Mouse (Mus musculus) limb, embryonic 10.5 days (tissue): ENCODE data around the gene Lsp1. TPM values are rescaled to one million over a fixed set of nuclear protein-coding genes. Genes with fewer than 3 reads are reported as not detected.

Source experiments
- DNase-seq: peaks from one replicate; pipeline ENCODE4 v3.0.0-alpha.2; 2017; ENCODE audit warnings: low spot score
- H3K27ac ChIP-seq: fragments of 300-500 bp; sonication (generic); 2 replicates; pipeline ENCODE4 v1.5.1; 2016; ENCODE audit warnings: mild to moderate bottlenecking
- H3K27me3 ChIP-seq: fragments of 300-500 bp; sonication (generic); 2 replicates; pipeline ENCODE4 v1.6.1; 2016; ENCODE audit warnings: low read depth, mild to moderate bottlenecking; ENCODE audit not compliant: poor library complexity, severe bottlenecking
- H3K36me3 ChIP-seq: fragments of 300-500 bp; sonication (generic); 2 replicates; pipeline ENCODE4 v1.6.1; 2016; ENCODE audit warnings: mild to moderate bottlenecking, moderate library complexity
- H3K4me1 ChIP-seq: fragments of 300-500 bp; sonication (generic); 2 replicates; pipeline ENCODE4 v1.6.1; 2016
- H3K4me3 ChIP-seq: fragments of 300-500 bp; sonication (generic); 2 replicates; pipeline ENCODE4 v1.5.1; 2016; ENCODE audit warnings: mild to moderate bottlenecking, moderate library complexity
- H3K9me3 ChIP-seq: fragments of 300-500 bp; sonication (generic); replicated peaks from 2 replicates; pipeline ENCODE4 v1.6.1; 2016; ENCODE audit warnings: mild to moderate bottlenecking
- WGBS: fragments of 180-500 bp; shearing (Covaris S2); methylation state at CpG from one replicate; pipeline ENCODE4 v1.1.7; 2016; 5-methylcytosine and 5-hydroxymethylcytosine counted together
- polyA plus RNA-seq: library from polyadenylated mRNA; unstranded; fragments of >200 nt; fragmentation: Nextera tagmentation; extraction: Ambion mirVana; gene quantifications from 2 replicates; pipeline ENCODE4 v1.2.1, GENCODE M21; 2016

Lsp1 gene
- polyA plus RNA-seq, 1 experiment from 2014 or later: 28.7 TPM

DNA sequence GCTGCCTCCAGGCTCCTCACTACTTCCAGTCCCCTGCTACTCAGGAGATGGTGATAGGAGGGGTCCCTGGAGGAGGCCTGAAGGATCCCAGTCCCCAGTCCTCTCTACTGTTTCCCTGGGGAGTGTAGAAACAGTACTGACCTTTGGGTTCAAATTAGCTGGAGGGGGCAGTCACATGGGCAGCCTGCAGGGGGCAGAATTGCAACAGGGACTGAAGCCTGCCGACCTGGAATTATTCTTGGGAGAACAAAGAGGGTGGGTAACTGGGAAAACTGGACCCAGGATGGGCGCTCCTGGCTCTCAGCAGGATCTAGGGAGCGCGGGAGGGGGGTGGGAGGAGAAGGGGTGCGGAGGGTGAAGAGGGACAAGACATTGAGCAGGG is 20.6 kb downstream of the Lsp1 start:
- WGBS: 8% methylated on average over 5 of the region's 5 CpGs
- no peaks in the 10 kb centered on the region for H3K9me3 ChIP-seq
- H3K36me3 ChIP-seq: peaks cover 8% of the 10 kb centered on the region
- DNase-seq: peak; percentile 87
- H3K27me3 ChIP-seq: no peaks in the 10 kb centered on the region
- peaks cover 79% of the 10 kb centered on the region for H3K4me1 ChIP-seq
- H3K27ac ChIP-seq: peak overlapping the region; percentile 97
- peak overlapping the region; percentile 44 for H3K4me3 ChIP-seq

DNA sequence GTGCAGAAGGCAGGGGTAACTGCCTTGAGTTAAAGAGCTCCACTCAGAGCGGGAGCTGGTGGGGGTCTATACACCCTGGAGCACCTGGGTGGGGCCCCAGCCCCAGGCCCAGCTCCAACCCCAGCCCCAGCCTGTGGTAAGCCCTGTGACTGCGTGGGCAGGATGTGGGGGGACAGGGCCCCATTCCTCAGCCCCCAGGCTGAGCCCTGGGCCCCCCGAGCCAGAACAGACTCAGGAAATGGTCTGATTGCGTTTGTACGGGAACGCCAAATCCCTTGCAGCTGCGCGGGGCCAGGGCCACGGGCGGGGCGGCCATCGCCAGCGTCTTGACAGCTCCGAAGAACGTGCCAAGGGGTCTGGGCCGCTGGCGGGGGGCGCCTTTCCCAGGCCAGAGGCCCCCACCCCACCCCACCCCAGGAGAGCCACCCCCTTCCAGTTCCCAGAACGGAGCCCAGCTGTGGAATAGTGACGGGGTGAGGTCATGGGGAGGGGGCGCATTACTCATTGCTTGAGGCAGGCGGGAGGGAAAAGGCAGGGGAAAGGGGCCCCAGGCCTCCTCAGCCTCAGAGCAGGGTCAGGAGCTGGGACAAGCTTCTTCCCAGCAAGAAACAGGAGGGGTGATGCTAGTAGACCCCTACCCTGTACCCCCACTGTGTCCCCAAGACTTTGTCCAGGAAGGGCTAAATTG is 21.1 kb downstream of the Lsp1 start:
- no peaks in the 10 kb centered on the region for H3K27me3 ChIP-seq
- H3K9me3 ChIP-seq: no peaks in the 10 kb centered on the region
- H3K4me1 ChIP-seq: peaks cover 79% of the 10 kb centered on the region
- 1% methylated on average over 22 of the region's 22 CpGs for WGBS
- H3K27ac ChIP-seq: peak overlapping the region; percentile 97
- H3K4me3 ChIP-seq: peak overlapping the region; percentile 44
- DNase-seq: peak; percentile 85
- H3K36me3 ChIP-seq: peaks cover 8% of the 10 kb centered on the region

DNA sequence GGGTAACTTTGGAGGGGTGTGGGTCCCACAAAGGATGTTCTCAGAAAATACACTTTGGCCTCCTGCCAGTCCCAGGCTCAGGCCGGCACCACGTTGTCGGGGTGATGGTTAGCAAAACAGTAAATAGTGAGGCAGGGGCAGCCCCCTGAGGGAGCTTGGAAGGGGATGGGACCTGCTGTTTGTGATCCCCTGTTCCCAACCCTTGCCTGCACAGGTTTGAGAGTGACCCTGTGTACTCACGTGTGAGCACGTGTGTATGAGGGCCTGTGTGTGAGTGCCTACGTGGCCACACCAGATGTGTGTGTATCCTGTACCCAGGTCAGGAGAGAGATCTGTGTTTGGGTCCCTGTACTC is 21.6 kb downstream of the Lsp1 start:
- peak overlapping the region; percentile 97 for H3K27ac ChIP-seq
- peak; percentile 70 for DNase-seq
- H3K27me3 ChIP-seq: no peaks in the 10 kb centered on the region
- no peaks in the 10 kb centered on the region for H3K9me3 ChIP-seq
- peaks cover 8% of the 10 kb centered on the region for H3K36me3 ChIP-seq
- WGBS: 18% methylated on average over 6 of the region's 6 CpGs
- H3K4me1 ChIP-seq: peaks cover 79% of the 10 kb centered on the region
- H3K4me3 ChIP-seq: peak overlapping the region; percentile 44

DNA sequence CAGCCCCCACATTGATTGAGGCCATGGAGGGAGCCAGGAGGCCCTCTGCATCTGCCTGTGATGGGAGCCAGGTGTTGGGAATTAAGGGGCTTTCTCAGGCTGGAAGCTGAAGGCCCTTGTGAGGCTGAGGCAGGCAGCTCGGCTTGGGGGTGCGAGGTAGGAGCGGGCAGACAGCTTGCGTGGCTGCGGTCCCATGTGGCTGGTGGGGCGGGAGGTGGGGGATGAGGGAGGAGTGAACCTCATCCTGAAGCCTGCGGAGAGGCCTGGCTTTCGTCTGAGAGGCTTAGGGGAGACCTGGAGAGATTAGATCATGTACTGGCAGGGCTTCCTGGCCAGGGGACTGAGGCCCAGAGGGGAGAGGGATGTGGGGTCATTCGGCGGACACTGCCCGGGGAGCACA is 22.5 kb downstream of the Lsp1 start:
- Histone ChIP-seq H3K4me1 (peaks cover 85% of the 10 kb centered on the region), H3K27ac (peak overlapping the region; percentile 97), H3K9me3 (no peaks in the 10 kb centered on the region), H3K4me3 (peak overlapping the region; percentile 4; the same call in 1 of the 2 replicates), H3K27me3 (no peaks in the 10 kb centered on the region), H3K36me3 (peaks cover 8% of the 10 kb centered on the region)
- DNase-seq: peak; percentile 68
- 23% methylated on average over 11 of the region's 11 CpGs for WGBS

DNA sequence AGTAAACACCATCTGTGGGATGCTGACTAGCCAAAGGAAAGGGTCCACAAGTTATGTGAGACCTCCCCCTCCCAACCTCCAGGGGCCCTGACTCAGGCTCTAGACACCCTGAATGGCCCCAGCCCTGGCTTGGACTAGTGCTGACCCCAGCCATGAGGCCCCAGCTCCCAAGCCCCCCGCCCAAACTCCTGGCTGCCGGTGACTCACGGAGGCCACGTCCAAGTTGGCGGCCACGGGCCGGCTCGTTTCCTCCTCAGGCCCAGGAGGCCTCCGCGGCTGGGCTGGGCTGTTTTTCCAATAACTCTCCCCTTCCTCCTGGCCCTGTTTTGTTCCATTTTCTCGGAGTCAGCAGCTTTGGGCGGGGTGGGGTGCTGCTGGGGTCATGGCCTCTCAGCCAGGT is 24.2 kb downstream of the Lsp1 start:
- no peak for DNase-seq
- Histone ChIP-seq H3K27me3 (no peaks in the 10 kb centered on the region), H3K36me3 (peaks cover 24% of the 10 kb centered on the region), H3K4me3 (no peak overlapping the region), H3K4me1 (peaks cover 80% of the 10 kb centered on the region), H3K27ac (peak overlapping the region; percentile 97), H3K9me3 (no peaks in the 10 kb centered on the region)
- 82% methylated on average over 12 of the region's 12 CpGs for WGBS

DNA sequence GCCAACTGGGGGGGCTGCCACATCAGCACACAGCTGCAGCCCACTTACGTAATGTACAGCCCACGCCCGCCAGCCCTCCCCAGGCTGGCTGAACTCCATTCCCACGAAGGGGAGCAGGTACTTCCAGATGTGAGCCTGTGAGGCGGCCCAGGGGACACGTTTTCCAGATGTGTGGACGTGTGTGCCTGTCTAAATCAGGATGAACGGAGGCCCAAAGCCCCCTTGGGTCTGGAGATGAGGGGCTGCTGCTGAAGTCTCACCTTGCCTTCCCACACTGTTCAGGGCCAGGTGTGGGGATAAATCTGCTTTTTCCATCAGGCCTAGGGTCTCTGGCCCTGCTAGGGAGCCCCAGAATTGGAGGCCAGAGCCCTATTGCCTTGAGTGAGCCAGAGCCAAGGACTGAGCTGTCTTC is 26.1 kb downstream of the Lsp1 start:
- peaks cover 38% of the 10 kb centered on the region for H3K36me3 ChIP-seq
- 56% methylated on average over 8 of the region's 8 CpGs for WGBS
- H3K4me1 ChIP-seq: peaks cover 66% of the 10 kb centered on the region
- peak overlapping the region; percentile 97 for H3K27ac ChIP-seq
- no peaks in the 10 kb centered on the region for H3K27me3 ChIP-seq
- peak; percentile 54 for DNase-seq
- no peak overlapping the region for H3K4me3 ChIP-seq
- no peaks in the 10 kb centered on the region for H3K9me3 ChIP-seq

DNA sequence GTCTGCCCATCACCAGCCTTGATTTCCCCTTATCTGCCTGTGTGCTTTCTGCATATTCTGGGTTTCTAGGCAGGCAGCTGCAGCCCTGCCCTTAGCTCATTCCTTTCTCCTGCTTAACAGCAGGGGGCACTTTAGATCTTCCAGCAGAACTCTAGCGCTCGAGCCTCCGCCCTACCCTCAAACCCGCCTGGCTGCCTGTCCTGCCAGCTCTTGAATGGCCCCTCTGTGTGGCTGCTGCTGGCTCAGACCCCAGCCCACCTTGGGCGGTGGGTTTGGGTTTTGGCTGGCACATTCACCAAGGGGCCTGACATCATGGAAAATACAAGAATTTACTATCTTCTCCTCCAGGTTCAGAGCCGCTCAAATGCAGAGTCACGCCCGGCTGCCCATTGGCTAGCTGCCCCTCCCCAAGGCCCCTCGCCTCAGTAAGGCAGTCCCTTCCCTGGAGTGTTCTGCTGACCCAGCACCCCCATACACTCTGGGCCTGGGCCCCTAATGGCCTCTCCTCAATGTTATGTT is 26.8 kb downstream of the Lsp1 start:
- peak overlapping the region; percentile 5; the same call in 1 of the 2 replicates for H3K4me3 ChIP-seq
- DNase-seq: peak; percentile 75
- H3K27me3 ChIP-seq: no peaks in the 10 kb centered on the region
- H3K27ac ChIP-seq: peak overlapping the region; percentile 97
- H3K36me3 ChIP-seq: peaks cover 38% of the 10 kb centered on the region
- 30% methylated on average over 9 of the region's 9 CpGs for WGBS
- H3K9me3 ChIP-seq: no peaks in the 10 kb centered on the region
- H3K4me1 ChIP-seq: peaks cover 66% of the 10 kb centered on the region

DNA sequence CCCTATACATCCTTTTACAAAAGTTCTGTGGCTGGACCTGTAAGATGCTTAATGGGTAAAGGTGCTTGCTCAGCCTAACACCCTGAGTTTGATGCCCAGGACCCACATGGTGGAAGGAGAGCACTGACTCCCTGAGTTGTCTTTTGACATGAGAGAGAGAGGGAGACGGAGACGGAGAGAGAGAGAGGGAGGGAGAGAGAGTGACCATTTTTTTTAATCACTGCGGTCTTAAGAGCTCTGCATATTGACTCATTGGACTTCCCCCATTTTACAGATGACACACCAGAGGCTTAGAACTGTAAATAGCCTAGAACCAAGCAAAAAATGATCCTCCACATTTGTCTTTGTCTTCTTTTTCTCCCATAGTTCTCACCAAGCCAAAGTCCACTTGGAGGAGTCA is 27.4 kb downstream of the Lsp1 start:
- Histone ChIP-seq H3K4me3 (no peak overlapping the region), H3K4me1 (peaks cover 66% of the 10 kb centered on the region), H3K36me3 (peaks cover 38% of the 10 kb centered on the region), H3K9me3 (no peaks in the 10 kb centered on the region), H3K27me3 (no peaks in the 10 kb centered on the region), H3K27ac (peak overlapping the region; percentile 97)
- DNase-seq: no peak
- 79% methylated on average over 3 of the region's 3 CpGs for WGBS

DNA sequence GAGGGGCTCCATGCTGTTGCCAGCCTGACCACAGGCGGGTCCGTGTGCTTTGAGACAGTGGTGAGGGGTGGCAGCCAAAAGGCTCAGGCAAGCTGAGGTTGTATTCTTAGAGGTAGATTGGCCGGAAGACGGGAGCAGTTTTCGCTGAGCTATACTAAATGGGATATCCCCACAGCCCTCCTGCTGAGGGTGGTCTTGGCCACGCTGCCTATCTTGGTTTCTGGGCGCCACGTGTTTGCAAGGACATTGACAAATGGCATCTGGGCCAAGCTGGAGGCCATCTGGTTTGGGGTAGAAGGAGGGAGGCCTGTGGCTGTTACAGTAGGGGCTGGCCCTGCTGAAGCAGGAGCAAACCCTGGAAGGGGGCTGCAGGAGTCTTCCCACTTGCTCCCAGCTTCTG is 32.9 kb downstream of the Lsp1 start:
- 33% methylated on average over 8 of the region's 8 CpGs for WGBS
- Histone ChIP-seq H3K4me3 (no peak overlapping the region), H3K9me3 (no peaks in the 10 kb centered on the region), H3K36me3 (peaks cover 26% of the 10 kb centered on the region), H3K4me1 (peaks cover 32% of the 10 kb centered on the region), H3K27me3 (no peaks in the 10 kb centered on the region), H3K27ac (peak overlapping the region; percentile 77)
- DNase-seq: peak; percentile 71

DNA sequence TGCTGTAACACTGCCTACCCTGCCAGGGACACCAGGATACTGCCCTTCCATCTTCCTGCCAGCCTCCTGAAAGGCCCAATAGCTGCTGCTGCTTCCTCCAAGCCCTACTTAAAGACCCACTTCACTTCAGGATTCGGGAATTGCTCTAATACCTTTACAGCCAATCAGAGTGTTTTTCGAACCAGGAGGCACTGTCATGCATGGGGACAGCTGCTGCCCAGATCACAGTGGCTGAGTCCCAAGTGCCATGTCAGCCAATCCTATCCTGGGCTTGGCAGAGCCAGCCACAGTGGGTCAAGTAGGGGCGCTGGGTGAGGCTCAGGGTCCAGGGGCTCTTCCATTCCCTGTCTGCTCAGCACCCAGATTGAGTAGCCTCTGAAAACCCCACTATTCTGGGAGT is 35.5 kb downstream of the Lsp1 start:
- Histone ChIP-seq H3K9me3 (no peaks in the 10 kb centered on the region), H3K36me3 (no peaks in the 10 kb centered on the region), H3K4me3 (no peak overlapping the region), H3K27me3 (no peaks in the 10 kb centered on the region), H3K4me1 (peaks cover 38% of the 10 kb centered on the region), H3K27ac (peak overlapping the region; percentile 10; the same call in 1 of the 2 replicates)
- 80% methylated on average over 3 of the region's 3 CpGs for WGBS
- no peak for DNase-seq

DNA sequence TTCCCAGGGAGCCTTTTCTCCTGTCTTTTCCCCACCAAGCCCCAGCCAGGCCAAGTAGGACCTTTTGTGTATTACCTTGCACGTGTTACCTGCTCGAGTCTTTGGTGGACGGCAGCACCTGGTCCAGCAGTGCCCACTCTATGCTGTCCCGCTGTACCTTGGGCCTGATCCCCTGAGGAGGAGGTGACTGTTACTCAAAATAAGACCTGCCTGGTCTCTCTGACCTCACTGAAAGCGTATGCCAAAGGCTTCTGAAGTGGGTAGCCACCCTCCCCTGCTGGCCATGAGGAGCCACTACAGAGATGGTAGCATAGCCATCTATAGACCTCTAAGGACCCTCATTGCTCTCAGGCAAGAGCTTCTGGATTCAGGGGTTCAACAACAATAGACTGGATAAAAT is 36.2 kb downstream of the Lsp1 start:
- Histone ChIP-seq H3K27me3 (no peaks in the 10 kb centered on the region), H3K36me3 (no peaks in the 10 kb centered on the region), H3K4me1 (peaks cover 38% of the 10 kb centered on the region), H3K27ac (peak overlapping the region; percentile 10; the same call in 1 of the 2 replicates), H3K9me3 (no peaks in the 10 kb centered on the region), H3K4me3 (no peak overlapping the region)
- WGBS: 86% methylated on average over 5 of the region's 5 CpGs
- no peak for DNase-seq

DNA sequence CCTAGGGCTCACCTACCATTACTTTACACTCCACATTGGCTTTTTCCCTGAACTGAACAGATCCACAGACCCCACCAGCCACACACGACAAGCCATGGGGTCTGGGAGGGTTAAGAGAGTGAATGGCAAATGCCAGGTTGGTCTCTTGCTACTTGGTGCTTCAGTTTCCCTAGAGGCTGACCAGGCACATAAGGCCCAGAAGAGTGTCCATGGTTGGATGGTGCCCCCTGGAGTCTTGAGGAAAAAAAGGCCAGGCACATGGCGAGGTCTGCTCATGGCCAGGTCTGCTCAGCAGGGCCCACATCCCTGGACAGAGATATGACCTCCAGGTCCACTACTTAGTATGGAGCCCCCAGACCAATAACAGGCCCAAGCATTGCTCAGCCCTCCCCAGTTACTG is 37.2 kb downstream of the Lsp1 start:
- Histone ChIP-seq H3K4me3 (no peak overlapping the region), H3K36me3 (no peaks in the 10 kb centered on the region), H3K4me1 (peaks cover 29% of the 10 kb centered on the region), H3K27ac (peak overlapping the region; percentile 50; the same call in 1 of the 2 replicates), H3K9me3 (no peaks in the 10 kb centered on the region), H3K27me3 (no peaks in the 10 kb centered on the region)
- 95% methylated on average over 2 of the region's 2 CpGs for WGBS
- DNase-seq: no peak

DNA sequence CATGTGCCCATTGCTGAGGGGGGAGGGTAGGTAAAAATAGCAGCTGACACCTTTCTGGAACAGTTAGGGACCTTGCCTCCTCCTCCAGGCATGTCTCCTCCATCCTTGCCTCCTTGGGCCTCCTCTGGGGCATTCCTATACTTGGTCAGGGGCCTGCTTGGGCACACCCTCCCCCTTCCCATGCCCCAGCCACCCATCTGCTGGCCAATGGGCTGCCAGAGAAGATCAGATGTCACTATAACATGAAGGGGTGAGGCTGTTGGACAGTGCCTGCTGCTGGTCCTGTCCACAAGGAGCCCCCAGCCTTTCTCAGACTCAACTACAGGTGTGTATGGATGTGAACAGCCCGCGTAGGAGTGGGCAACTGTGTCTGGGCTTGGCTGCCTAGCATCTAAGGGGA is 38.0 kb downstream of the Lsp1 start, which contains the start of gene Tnnt3:
Gene Tnnt3 (plus strand): TSS at position 262 of the 400 bp plus-strand sequence.
- no peaks in the 10 kb centered on the region for H3K27me3 ChIP-seq
- H3K9me3 ChIP-seq: no peaks in the 10 kb centered on the region
- DNase-seq: no peak
- no peaks in the 10 kb centered on the region for H3K36me3 ChIP-seq
- no peak within 1 kb of the TSS for H3K4me3 ChIP-seq
- H3K27ac ChIP-seq: peak within 1 kb of the TSS; percentile 50
- 85% methylated on average over 2 of the region's 2 CpGs for WGBS
- H3K4me1 ChIP-seq: peaks cover 21% of the 10 kb centered on the region
